Mouse (Mus musculus) adrenal gland (tissue): ENCODE measurements around the gene Eapp.
"Not testable (repeated sequence)": the region's sequence is repeated elsewhere in the genome, so short reads cannot be mapped to it uniquely, and the experiment has no call there.

ENCODE experiments used
- intact Hi-C: fragments of 180-260 bp; cut with DNase I; formaldehyde crosslinking; loops from one replicate; pipeline ENCODE4 v1.15.1; 2025
- long read RNA-seq, 2 experiments: library from polyadenylated mRNA; unstranded; transcript quantifications; one replicate each; pipeline ENCODE4 v2.0.0; 2020; ENCODE audit warnings: borderline replicate concordance in 1 of 2; ENCODE audit not compliant: insufficient replicate concordance in 1 of 2

The Eapp gene
- long read RNA-seq, experiment 1, full-length matches to known transcripts = 8 of 16 reads
- long read RNA-seq, experiment 1, partial matches to known transcripts = 5 of 16 reads
- long read RNA-seq, experiment 1, other reads (novel, unspliced or antisense) = 3 of 16 reads
- long read RNA-seq, experiment 2, full-length matches to known transcripts = 13 of 33 reads
- long read RNA-seq, experiment 2, partial matches to known transcripts = 19 of 33 reads
- long read RNA-seq, experiment 2, other reads (novel, unspliced or antisense) = 1 of 33 reads

DNA sequence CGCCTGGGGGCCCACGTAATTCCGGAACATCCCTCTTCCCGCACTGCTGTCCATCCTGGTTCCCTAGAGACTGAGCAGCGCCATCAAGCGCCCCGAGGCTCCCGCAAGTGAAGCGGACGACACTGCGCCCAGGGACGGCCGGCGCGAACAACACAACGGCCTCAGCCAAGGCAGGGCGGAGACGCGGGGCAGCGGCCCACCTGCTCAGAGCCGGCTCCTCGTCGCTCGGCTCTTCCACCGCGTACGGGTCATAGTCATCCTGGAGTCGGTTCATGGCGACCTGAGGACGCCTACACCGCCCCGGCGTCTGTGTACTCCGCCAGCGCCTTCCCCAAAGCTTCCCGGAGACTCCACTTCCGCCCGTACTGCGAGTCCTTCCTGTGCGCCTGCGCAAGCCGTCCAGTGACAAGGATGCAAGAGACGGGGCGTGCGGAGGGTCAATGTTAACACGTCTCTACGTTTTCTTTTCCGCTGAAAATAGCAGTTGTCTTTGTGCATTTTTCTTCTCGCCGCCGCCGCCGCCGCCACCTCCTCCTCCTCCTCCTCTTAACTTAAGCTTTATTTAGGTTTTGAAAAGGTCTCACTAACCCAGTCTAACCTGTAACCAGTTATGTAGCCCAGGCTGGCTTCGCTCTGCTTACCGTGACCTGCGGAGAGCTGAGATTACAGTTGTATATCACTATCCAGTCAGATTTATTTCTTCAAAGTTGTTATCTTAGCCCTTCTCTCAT, at the start of gene Eapp:
Eapp (minus strand) TSS at position 387 of the 731 bp plus-strand sequence.
- intact Hi-C loops = no loop called here

GRCm38 (mm10) chr12:54738661-54739243, 43.1 kb upstream of the Eapp start:
- intact Hi-C loops = not testable (repeated sequence)

DNA sequence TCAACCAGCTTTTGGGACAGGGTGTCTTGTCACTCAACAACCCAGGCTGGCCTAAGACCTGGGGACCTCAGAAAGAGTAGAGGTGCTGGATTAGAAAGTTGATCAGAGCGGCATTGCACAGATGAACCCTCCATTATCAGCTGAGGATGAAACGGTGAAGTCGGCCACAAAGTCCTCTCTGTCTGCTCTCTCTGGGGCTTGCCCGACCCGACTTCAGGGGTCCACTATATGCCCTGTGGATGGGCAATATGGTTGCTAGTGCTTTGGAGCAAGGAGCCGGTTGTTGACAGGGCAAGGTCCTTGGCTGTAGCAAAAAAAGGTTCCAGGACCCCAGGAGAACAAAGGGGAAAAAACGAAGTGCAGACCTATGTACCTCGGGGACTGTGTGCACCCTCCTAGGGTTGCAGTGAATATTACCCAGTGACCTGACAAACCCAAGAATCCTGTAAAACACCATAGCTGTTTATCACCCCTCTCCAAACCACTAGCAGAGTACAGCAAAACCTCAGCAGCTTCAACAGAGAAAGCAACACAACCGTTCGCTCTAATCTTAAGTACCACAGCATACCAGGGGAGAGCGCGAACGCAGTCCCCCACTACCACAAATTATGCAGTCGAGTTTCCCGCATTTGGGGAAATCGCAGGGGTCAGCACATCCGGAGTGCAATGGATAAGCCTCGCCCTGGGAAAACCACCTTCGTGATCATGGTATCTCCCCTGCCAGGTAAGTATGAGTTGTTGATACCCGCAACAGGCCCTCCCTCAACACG, 42.4 kb upstream of the Eapp start:
- intact Hi-C loops = not testable (repeated sequence)

DNA sequence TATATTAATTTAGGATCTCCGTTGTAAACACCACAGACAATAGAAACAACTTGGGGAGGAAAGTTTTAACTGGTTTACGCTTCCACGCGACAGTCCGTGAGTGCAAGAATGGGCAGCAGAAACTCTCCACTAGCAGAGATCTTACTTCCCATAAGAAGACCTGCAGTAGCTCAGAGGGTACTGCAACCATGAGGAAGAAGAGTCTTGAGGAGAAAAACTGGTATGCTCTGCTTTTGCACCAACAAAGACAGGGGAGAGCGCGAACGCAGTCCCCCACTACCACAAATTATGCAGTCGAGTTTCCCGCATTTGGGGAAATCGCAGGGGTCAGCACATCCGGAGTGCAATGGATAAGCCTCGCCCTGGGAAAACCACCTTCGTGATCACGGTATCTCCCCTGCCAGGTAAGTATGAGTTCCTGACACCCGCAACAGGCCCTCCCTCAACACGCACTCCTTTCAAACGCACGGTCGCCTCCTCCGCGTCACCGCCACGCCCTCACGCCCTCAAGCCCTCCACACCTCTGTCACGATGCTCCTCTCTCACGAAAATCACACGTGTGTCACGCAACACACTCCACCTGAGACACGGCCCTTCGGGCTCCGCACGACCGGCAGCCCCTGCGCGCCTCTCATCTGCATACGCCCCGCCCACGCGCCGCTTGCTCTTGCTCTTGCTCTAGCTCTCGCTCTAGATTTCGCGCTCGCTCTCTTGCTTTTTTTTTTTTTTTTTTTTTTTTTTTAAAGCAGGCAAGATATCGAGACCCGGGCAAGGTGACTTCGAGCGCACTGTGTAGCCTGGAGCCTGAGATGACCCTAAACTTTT, 38.8 kb upstream of the Eapp start:
- intact Hi-C loops = not testable (repeated sequence)

GRCm38 (mm10) chr12:54729140-54730059, 33.7 kb upstream of the Eapp start:
- intact Hi-C loops = not testable (repeated sequence)

DNA sequence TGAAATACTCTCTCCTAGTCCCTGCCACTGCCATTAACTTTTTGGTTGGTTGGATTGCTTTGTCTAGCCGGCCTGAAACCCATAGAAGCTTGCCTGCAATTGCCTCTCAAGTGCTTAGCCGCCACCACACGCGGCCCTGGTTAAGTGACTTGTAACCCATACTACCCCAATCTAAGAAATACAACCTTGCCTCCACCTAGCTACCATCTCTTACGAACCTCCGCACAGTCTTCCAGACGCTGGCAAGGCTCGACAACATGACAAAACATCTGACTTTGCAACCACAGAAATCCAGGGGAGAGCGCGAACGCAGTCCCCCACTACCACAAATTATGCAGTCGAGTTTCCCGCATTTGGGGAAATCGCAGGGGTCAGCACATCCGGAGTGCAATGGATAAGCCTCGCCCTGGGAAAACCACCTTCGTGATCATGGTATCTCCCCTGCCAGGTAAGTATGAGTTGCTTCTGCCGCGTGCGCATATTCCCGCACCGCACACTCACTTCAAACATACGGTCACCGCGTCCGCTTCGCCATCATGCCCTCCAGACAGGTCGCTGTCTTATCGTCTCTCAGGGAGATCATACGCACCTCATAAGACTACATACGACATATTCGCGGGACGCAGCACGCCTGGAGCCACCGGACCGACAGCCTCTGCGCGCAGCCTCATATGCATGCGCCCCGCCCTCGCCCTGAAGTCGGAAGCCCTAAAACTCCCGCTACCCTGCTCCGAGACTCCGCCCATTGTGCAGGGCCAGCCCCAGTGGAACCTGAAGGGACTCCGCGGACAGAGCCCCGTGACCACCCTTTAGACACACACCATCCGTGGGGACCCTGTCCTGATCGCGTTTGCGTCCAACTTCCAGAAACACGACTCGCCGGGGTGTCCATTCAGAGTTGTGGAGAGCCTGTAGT, 23.4 kb upstream of the Eapp start:
- intact Hi-C loops = not testable (repeated sequence)

- intact Hi-C loops = not testable (repeated sequence)
These were observed 21.8 kb upstream of the Eapp start for GRCm38 (mm10) chr12:54717516-54717915.

GRCm38 (mm10) chr12:54713822-54714626, 18.3 kb upstream of the Eapp start:
- intact Hi-C loops = not testable (repeated sequence)

GRCm38 (mm10) chr12:54710494-54710879, 14.8 kb upstream of the Eapp start:
- intact Hi-C loops = not testable (repeated sequence)

DNA sequence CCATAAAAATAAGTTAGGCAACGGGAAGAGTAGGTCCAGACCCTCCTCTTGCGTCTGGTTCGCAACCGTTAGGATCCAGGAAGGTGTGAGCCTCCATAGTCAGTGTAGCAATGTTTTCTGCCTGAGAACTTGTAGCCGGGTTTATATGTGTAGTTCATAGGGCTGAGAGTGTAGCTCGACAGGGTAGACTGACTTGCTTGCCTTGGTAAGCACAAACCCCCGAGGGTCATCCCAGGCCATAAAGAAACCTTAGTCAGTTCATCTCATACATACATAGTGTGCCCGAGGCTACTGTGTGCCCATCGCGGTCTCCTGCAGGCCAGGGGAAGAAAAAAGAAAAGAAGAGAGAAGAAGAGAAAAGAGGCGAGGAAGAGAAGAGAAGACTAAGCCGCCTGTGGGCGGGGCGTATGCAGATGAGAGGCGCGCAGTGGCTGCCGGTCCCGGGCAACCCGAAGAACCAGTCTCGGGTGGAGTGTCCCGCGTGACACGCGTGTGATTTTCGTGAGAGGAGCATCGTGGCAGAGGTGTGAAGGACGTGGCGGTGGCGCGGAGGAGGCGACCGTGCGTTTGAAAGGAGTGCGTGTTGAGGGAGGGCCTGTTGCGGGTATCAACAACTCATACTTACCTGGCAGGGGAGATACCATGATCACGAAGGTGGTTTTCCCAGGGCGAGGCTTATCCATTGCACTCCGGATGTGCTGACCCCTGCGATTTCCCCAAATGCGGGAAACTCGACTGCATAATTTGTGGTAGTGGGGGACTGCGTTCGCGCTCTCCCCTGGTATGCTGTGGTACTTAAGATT, 14.2 kb upstream of the Eapp start:
- intact Hi-C loops = not testable (repeated sequence)

DNA sequence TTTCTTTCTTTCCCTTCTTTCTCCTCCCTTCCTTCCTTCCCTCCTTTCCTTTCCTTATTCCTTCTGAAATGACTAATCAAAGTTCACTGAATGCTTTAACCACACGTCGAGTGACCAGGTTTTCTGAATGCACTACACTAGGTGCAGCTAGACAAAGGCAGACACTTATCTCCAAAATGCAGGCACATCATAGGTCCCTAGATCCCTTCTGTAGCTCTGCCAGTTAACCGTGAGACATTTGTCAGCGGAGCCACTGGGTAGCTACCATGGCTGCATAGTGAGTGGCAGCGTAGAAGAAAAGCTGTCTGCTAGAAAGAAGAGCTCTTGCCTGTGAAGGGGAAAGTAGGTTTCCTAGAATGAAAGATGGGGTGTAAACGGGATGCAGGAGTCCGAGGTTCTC, 3.7 kb upstream of the Eapp start:
- intact Hi-C loops = no loop called here

DNA sequence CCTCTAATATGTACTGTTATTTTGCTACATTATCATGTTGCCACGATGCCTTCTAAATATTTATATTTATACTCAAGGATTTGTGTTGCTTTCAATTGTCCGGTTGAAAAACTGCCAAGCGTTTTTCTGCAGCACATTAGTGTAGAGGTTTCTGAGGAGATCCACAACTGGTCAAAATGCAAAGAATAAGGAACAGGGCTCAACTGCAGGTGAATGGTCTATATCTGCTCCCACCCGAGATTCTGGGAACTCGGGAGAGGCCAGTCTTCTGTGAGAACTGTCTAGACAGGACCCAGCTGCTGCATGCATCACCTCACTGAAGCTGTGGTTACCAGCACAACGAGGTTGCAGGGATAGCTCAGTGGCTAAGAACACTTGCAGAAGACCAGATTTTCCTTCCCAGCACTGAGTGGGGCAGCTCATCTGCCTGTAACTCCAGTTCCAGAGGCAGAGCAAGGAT, 2.1 kb upstream of the Eapp start:
- intact Hi-C loops = no loop called here

DNA sequence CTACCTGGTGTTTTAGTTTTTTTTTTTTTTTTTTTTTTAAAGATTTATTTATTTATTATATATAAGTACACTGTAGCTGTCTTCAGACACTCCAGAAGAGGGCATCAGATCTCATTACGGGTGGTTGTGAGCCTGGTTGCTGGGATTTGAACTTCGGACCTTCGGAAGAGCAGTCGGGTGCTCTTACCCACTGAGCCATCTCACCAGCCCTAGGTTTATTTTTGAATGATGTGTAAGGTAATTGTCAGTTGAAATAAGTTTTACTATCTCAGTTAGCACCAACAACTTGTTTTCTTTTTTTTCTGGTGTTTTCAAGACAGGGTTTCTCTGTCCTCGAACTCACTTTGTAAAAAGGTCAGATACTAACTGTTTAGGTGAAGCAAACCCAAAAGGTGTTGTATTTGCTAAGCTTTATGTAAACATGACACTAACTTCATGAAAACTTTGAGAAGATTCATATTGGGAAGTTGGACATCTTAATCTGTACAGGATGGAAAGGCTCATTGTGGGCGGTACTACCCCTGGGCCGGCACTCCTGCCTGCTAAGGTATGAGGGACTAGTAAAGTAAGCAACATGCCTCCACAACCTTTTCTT, 1.4 kb upstream of the Eapp start:
- intact Hi-C loops = no loop called here

GRCm38 (mm10) chr12:54696242-54697002, 725 bp upstream of the Eapp start:
- intact Hi-C loops = no loop called here

DNA sequence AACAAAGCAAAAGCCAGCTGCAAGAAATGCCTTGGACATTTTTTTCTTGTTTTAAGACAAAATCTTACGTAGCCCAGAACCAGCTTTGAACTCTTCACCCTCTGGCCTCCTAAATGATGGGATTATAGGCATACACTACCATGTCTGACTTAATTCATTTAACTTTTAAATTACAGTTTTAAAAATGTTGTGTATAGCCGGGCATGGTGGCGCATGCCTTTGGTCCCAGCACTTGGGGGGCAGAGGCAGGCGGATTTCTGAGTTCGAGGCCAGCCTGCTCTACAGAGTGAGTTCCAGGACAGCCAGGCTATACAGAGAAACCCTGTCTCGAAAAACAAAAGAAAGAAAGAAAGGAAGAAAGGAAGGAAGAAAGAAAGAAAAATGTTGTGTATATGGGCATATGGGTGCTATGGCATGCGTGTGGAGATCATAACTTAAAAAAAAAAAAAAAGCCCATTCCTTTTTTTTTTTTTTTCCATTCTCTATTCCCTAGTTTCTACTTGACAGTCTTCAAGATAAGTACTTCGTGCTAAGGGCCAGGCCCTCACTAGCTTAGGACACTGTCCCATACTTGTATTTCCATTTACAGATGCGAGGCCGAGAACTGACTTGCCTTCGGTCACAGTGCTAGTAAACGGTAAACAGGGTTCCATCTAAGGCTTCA, 718 bp downstream of the Eapp start:
- intact Hi-C loops = no loop called here
